Mouse (Mus musculus) layer of hippocampus, adult 9-10 months (tissue): ENCODE measurements at regions not wholly inside any gene's neighbourhood (a gene's known extent, or its start where the extent isn't known, plus 50 kb on each side); places are given as distances from the start of the nearest gene placed in this dataset.

Experiments
- DNase-seq: peaks from one replicate; pipeline ENCODE4 v3.0.0; 2022; ENCODE audit warnings: low spot score

DNA sequence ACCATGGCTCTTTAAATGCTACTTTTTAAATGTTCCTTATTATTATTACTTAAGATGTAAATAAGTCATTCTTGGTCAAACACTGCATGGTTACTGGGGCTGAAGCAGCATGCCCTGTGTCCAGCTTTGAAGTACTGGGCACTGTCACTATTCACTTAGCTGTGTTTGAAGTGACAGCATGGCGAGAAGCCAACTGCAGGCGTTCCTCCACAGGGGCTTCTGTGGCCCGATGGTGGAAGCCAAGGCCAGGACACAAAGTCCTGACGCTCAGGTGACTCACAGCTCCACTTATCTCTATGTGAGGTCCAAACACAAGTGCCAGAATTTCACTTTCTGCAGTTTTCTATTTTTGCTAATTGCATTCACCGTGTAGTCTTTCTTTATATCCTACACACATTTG is 65.3 kb downstream of the Cdca7 start:
- no peak for DNase-seq

DNA sequence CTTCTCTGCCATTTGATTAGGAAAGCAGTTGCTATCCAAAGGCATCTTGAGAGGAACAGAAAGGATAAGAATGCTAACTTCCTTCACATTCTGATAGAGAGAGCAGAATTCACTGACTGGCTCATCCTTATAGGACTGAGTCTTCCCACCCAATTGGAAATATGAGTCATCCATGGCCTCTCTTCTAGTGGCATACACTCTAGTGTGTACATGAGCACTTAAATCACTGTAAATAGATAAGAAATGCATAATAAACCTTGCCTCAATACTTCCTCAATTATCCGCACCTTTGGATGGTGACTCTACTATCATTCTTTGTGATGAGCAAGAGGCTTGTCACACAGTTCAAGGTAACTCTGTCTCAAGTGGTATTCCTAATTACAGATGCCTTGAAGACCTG is 69.5 kb downstream of the Cdca7 start:
- DNase-seq = no peak

DNA sequence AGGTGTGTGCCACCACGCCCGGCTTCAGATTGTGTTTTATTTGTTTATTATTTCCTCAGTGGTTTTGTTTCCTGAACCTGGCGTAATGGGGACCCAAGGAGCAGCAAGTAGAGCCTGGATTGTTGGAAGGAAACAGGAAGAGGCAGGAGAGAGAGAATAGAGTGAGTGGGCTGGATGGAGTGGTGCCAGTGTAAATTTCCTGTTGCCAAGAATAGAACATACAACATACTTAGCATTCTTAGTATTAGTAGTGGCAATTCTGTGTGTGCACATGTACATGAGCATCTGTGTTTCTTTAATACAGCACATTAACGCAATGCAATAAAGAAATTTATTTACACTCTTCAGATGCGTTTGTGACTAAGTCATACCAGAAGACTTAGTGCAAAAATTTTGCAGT is 70.5 kb downstream of the Cdca7 start:
- DNase-seq = no peak

DNA sequence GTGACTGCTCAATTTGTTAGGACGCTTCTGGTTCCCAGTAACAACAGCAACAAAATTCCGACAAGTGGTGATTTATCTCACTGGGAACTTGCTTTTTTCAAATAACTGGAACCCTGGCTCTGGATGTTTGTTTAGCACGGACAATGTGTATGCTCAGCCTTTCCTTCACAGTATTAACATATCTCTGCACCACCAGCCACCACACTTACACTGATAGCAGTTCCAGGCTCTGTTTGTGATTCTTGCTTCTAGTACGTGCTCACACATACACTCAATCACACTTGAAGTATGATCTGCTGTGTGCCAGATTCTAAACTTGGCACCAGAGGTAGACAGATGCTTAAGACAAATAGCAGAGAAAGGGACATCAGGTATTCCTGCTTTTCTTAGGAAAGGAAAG is 71.0 kb downstream of the Cdca7 start:
- no peak for DNase-seq

DNA sequence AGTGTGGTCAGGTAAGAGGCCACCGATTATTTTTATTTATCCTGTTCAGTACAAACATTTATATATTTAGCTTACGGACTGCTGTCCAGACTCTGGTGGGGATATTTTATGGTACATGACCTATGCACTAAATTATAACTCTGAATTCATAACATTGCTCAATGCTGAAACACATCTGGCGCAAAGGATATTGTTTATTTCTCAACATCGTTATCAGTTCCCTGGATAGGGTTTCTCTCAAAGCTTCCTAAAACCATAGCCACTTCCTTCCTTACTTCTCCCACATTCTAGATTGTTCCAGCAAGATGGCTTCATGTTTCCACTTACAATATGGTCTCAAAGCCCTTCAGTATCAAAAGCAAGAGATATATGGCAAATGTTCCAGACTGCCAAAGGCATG is 75.3 kb downstream of the Cdca7 start:
- DNase-seq = no peak

DNA sequence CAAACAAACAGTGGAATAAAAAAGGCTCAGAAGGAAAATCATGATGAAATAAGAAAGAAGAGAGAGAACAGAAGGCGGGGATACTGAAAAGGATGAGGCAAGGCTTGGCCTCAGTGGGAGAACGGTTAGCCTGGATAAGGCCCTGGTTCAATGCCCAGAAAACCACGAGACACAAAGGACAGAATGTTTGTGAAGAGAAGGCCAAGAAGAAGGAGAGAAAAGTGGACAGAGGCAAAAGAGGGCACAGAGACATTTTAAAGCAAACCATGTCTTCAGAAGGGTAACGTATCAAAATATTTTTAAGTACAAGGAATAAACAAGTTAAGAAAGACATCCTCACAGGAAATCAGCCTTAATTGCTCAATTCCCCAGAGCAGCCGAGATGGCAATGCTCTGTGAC is 78.6 kb downstream of the Cdca7 start:
- DNase-seq = no peak

DNA sequence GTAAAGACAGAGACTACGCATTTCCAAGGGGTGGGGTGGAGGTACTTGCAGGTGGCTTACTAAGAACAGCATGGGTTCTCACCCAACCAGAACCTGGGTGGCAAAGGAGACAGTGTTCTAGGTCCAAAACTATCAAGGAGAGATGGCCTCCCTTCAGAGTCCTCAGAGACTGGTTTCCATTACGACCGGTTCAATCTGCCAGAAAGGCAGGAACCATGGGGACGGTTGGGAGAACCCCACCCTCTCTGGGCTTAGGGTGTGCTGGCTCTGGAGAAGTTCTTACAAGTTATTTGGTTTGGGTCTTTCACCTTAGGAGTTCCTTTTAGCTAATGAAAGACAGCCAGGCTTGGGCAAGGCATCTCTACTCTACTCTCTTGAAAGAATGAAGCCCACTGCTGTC is 79.2 kb downstream of the Cdca7 start:
- DNase-seq = no peak

DNA sequence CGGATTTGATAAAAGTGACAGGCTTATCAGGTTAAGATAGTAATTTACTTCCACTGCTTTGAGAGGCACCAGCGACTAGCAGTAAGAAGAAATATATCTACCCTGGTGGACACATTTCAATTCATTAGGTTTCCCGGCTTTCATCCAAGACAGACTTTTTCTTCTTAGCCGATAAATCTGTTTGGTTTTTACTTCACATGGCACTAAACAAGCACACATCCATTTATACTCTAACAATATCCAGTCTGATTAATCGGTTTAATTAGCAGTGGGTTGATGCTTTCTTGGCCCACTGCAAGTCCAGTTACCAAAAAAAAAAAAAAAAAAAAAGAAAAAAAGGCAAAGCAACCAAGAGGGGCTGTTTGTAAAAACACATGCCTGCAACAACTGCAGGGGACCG is 79.6 kb downstream of the Cdca7 start:
- DNase-seq = no peak

DNA sequence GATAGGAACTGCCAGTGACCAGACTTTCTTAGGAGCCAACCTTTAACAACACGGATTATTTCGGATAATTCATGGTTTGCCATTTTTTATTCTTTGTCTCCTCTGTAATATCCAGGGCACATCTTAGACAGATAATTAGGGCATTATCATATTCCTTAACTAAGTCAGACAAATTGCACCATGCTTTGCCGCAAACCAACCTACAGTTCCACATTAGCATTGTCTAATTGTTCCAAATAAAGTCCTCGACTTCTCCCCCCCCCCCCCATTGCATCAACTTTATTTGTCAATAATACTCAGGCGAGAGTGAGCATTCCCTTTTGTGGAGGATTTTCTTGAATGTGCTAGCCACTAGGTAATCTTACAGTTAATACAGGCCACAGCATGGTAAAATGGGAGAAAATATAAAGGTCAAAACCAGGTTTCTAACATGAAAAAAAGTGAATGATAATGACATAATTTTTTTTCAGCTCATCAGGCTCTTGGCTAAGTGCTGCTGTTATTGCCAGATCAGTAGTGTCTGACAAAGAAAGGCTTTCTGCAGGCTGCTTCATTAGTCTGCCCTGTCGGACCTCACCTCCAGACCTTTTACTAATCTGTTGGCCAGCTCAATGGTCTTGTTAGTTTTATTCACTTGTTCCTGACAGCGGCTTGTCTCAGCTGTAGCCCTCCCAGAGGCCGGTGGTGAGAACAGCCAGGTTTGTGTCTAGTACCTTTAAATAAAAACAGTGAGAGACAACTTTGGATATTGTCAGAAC is 80.3 kb downstream of the Cdca7 start:
- DNase-seq = no peak

DNA sequence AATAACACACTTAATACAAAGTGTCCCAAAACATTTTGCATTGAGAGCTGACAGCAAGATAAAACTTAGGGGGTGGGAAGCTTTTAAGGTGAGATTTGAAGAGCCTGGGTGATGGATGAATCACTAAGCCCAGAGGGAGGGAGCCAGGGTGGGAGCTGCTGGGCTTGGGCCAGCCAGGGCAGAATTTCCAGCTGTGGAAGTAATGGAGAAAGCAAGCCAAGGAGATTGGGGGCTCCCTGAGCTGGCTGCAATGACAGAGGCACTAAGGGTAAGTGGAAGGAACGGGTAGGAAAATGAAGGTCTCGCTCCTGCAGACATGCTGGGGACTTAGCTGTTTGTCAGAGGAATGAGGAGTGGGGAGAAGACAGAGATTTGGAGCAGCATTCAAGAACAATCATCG is 81.2 kb downstream of the Cdca7 start:
- no peak for DNase-seq

DNA sequence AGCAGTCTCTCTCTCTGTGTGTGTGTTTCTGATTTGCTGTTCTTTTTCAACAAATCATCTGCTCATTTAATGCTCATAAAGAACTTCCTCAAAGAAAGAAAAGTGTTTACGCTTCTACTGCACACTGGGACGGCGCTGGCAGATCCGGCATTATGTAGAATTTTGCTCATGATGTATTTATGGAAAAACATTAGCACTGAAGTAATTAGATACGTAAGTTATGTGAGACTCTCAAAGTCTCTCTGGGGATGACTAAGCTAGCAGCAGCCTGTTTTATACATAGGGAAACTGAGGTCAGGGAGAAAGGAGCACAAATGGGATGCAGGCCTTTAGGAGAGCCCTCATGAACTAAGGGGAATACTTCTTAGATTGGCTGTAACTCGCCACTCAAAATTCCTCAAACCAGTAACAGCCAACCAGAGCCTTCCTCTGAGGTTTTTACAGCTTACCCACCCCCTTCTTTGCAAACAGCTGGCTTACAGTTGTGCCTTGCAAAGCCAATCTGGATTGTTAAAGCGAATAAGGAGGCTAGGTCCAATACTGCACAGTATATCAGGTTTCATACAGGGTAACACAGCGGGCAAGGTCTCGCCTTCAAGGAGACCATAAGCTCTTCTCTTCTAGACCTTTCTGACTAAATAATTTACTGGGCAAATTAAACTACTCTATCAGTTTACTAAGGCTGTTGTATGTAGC is 81.8 kb downstream of the Cdca7 start:
- no peak for DNase-seq

DNA sequence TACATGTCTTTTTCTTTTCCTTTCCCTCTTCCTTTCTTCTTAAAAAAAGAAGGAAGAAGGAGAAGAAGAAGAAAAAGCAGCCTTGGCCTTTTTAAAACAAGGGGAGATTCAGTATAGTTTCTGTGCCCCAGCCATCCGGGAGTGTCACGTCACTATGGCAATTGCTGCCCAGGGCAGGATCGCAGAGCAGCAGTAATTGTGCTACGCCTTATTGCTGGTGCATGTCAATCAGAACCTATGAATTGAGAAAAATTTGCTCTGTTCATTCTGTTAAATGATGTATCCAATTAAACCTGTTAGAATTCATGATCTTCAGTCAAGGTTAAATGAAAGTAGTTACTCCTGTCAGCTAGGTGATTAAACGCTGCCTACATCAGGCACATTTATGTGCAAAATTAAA is 85.4 kb downstream of the Cdca7 start:
- DNase-seq = no peak

DNA sequence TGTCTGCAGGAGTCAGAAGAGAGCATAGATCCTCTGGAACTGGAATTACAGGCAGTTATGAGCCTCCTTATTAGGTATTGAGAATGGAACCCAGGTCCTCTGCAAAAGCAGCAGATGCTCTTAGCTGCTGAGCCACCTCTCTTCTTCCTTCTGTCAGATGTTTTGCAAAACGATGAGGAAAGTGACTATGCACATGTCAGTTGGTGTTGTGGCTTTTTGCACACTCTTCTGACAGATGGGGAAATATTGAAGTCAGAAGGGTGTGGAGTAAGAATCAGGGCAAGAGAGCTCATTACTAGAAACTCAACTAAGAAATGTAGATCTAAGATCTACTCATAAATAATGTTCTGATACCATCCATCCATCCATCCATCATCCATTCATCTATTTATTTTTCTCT is 102.4 kb downstream of the Cdca7 start:
- DNase-seq = no peak

DNA sequence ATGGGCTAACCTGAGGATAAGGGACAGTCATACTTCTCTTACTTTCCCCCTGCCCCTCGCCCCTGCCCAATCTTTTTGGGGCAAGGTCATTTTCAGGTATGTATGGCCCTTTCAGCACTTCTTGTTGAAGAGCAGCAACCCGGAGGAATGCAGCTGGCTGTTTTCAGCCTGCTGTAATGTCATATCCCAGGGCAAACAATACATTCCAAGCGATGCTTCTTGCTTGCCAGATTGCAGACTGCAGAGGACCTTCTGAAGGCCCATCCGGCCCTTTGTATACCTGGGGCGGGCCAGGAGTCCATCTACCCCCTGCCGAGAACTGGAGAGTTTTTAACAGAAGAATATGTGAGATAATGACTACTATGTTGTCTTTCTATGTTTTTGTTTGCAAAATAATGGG is 105.2 kb downstream of the Cdca7 start:
- no peak for DNase-seq

DNA sequence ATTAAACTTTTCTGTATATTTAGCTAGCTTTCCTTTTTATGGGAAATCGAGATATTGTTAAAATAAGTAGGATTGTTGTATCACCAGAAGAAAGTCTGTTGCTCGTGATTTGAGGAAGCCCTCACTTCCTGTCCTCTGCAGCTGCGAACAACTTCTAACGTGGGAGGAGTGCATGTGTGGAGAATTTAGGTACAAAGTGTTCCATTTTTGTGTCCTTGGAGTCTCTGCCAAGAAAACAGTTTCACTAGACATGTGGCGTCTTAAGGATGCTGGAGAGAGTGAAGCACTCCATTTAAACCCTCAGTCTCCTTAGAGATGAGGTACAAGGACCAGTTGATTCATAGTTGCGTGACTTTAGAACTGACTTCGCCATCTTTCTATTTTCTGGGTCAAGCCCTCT is 112.9 kb downstream of the Cdca7 start:
- no peak for DNase-seq

DNA sequence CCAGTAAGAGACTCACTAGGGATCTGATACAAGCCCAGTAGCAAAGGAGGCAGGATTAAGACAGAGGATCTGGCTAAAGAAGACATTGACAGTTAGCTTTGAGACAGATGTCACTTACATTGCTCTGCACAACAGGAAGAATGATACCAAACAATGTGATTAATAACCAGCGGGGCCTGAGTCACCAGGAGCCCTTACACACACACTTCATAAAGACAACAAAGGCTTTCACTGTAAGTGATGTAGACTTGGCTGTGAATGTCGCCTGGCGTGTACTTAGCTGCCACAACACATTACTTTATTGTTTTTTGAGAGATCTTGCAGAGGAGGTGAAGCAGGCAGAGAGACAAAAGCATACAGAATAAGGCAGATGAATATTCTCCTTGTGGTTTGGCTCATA is 116.1 kb downstream of the Cdca7 start:
- no peak for DNase-seq

DNA sequence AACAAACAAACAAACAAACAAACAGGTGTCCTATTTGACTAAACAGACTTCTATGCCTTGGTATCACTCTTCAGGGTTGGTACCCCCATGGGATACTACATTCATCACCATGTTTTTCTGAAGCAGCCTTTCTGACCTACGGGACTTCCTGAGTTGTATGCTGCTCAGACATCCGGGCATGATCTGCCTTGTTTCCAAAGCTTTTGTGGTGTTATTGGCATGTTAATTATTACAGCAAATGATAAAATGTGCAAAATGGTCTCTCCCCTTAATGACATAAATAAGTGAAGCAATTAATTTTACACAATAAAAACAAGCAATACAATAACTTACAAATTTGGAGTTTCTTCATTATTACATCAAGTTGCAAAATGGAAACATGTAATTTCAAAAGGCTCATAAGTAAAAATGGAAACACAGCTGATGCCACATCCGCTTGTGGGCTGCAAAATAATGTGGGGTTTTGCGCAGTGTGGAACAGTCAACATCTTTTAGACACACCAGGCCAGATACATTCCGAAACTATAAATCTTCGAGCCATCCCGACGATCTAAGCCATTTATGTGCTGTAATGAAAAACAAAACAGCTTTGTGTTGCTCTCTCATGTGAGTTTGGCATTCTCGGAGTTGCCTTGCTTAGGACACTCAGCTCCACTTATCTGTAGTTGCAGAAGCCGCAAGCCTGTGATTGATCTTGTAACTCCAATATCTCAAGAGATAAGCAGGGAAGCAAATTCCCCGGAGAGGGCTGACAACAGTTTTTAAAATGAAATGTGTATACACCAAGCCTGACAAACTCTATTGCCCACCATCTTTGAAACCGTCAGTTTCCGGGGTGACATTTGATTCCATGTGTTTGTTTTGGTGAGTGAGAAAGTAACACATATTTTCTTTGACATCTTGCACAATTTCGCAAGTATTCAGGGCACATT is 121.3 kb downstream of the Cdca7 start:
- DNase-seq = no peak

DNA sequence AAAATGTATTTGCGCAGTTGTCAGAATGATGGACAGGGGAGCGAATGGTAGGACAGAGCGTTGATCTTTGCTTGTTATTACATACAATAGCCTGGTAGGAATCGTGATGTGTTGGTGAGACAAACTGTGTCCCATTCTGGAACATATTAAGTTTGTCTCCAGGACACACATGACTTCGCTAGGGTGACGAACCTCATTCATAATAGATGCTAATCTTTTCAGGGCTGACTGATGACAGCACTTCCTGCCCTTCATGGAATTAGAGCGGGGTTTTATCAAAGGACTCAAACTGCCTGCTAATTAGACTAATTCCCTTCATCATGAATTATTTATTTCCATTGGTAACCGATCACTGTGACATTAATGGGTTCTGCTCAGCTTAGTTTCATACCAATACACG is 122.0 kb downstream of the Cdca7 start:
- DNase-seq = no peak

DNA sequence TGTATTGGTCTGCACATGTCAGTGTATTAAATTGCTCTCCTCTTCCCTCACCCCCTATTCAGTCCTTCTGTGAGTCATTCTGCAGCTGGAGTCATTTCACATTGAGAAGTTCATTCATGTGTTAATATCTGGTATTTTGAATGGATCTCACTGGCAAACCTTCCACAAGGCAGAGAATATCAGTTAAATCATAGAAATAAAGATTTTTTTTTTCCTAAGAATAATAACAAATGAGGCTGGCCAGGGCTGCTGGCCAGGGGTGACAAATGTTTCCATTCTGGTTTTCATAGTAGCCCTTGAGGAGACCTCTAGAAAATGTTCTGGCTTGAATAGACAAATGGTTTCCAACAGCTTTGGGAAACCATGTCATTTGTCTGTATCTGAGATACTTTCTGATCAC is 124.8 kb downstream of the Cdca7 start:
- DNase-seq = no peak

DNA sequence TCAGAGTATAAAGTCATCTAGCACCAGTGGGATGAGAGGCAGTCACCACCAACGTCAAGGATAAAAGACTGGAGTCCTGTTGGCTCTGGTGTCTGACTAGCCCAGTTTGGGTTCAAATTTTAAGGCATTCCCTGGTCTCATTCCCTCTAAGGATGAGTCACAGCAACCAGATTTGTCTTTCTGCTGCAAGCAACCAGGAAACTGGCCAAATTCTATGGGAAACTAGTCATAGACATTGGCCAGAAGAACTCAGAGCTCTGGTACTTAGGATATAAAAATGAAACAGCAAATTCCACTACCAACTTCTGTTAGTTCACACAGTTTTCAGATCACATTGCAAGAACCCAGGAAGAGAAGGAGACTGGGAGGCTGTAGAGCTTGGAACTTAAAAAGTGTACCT is 126.2 kb downstream of the Cdca7 start:
- no peak for DNase-seq

DNA sequence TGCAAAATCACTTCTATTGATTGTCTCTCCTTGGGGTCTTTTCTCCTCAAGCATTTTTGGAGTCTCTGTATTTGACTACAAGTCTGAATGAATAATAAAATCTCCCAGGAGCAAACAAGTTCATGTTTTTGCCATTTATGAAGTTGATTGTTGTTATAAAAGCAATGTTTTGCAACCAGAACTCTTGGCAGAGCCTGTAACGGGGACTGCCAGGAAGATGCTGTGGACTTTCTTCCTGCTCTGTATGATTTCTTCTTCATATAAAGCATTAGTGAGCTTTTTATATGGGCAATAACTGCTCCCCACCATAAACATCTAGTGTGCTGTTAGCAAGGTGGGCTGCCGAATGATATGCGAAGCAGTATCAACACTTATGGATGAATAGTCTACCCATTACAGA is 136.3 kb downstream of the Cdca7 start:
- no peak for DNase-seq

DNA sequence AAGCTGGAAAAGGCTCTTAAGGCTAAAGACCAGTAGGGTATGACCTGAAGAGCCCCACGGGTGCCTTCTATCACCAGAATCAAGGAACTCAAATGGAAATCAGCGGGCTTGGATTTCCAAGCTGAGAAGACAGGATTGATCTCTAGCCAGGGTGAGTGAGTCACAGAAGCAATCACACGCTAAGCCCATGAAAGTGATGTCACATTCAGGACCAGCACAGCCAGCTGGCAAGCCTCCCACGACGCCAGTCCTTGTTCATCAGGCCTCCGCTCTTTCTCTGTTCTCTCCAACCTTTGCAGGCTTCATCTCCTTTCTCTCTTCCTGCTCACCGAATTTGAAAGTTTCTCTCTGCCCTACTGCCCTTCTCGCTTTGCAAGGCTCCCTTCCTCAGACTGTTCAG is 138.3 kb downstream of the Cdca7 start:
- DNase-seq = no peak

DNA sequence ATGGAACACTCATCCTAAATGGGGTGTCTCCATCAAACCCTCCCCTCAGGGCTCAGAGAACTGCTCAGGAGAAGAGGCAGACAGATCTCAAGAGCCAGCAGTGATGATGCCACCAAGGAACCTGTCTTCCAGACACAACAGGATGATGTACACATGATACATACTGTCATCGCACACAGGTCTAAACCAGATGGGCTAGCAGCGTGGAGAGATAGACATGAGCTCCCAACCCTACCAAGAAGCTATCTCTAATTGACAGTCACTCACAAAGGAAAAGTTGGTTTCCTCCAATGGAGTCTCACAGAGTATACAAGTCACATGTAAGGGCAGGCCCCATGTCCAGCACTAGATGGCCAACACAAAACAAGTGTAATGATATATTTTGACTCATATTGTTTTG is 139.9 kb downstream of the Cdca7 start:
- DNase-seq = no peak
